Mouse (Mus musculus) embryonic fibroblast, embryonic 13.5 days (primary cell): ENCODE data around the gene Gm21983.

Experiments
- CTCF ChIP-seq: IDR thresholded peaks from 2 replicates; pipeline ENCODE4 v1.5.1; 2011; ENCODE audit warnings: mild to moderate bottlenecking, control low read depth, low read length, moderate library complexity, borderline replicate concordance; ENCODE audit not compliant: insufficient read depth
- POLR2A ChIP-seq: IDR thresholded peaks from 2 replicates; pipeline ENCODE4 v1.6.1; 2011; ENCODE audit warnings: low read depth, mild to moderate bottlenecking, control low read depth, low read length, moderate library complexity

GRCm38 (mm10) chr7:27180837-27181695 is at the start of gene Gm21983, which contains the start of gene Mia:
- TF ChIP-seq POLR2A: no peak
- no peak for TF ChIP-seq CTCF
